12 mouse cellular contexts compared by ENCODE assay signal in genomic region chr6:48569065-48569807, GRCm38 (mm10). TPM values are rescaled to one million over a fixed set of nuclear protein-coding genes. Genes with fewer than 3 reads are reported as not detected.
DNase-seq lines count a peak whose midpoint lies in the region; ATAC-seq and TF ChIP-seq lines count a peak whose summit lies in the region.
"Had no signal": no experiment of that assay in that cellular context is flagged by ENCODE, and none has a peak within 500 bp of the region (broad histone marks: within the 10 kb centered on the region; RNA-seq: fewer than 3 reads in every experiment).

No protein-coding gene starts in this region.

- peak overlapping the region; percentile 65 for H3K27ac ChIP-seq in cerebellum, adult 2 months (ENCODE audit: insufficient read depth, low read length)
- peak overlapping the region; percentile 84 for H3K27ac ChIP-seq in heart, embryonic 16.5 days (ENCODE audit: low read length)
- peak overlapping the region; percentile 44 for H3K27ac ChIP-seq in intestine, embryonic 15.5 days
- H3K27ac ChIP-seq in embryonic facial prominence, embryonic 10.5 days (replicated peaks): no peak overlapping the region
- H3K27ac ChIP-seq: hindbrain, embryonic 13.5 days; limb, embryonic 13.5 days; lung, embryonic 15.5 days had no signal

- peak overlapping the region; percentile 64 for H3K9ac ChIP-seq in heart, embryonic 16.5 days (ENCODE audit: low read length)
- no peak overlapping the region for H3K9ac ChIP-seq in intestine, embryonic 15.5 days
- H3K9ac ChIP-seq: limb, embryonic 13.5 days; lung, embryonic 15.5 days had no signal

- H3K4me1 ChIP-seq in cerebellum, adult 2 months (ENCODE audit: control insufficient read depth, insufficient read depth, low read length): peaks cover 26% of the 10 kb centered on the region
- peaks cover 44% of the 10 kb centered on the region for H3K4me1 ChIP-seq in heart, embryonic 16.5 days (ENCODE audit: control insufficient read depth, insufficient read depth, low read length)
- peaks cover 29% of the 10 kb centered on the region for H3K4me1 ChIP-seq in intestine, embryonic 15.5 days (replicated peaks)
- H3K4me1 ChIP-seq in embryonic facial prominence, embryonic 10.5 days: peaks cover 21% of the 10 kb centered on the region

- H3K9me3 ChIP-seq in heart, embryonic 16.5 days (replicated peaks; ENCODE audit: control insufficient read depth, low read length): no peaks in the 10 kb centered on the region
- no peaks in the 10 kb centered on the region for H3K9me3 ChIP-seq in intestine, embryonic 15.5 days
- H3K9me3 ChIP-seq in embryonic facial prominence, embryonic 10.5 days: no peaks in the 10 kb centered on the region
- H3K9me3 ChIP-seq: G1E; hindbrain, embryonic 13.5 days; lung, embryonic 15.5 days had no signal

- no peak for TF ChIP-seq CTCF in cerebellum, adult 2 months (IDR thresholded peaks at IDR 0.05; ENCODE audit: borderline replicate concordance, insufficient read depth, low read depth, low read length)

- peak overlapping the region; percentile 59 for H3K4me2 ChIP-seq in heart, embryonic 16.5 days (ENCODE audit: low read depth, low read length)
- peak overlapping the region; percentile 10; the same call in 1 of the 2 replicates for H3K4me2 ChIP-seq in intestine, embryonic 15.5 days (replicated peaks)
- H3K4me2 ChIP-seq: hindbrain, embryonic 13.5 days; limb, embryonic 13.5 days had no signal

- intact Hi-C loops in heart, postnatal 36 days (cut with DNase I): no loop called here

- H3K4me3 ChIP-seq in cerebellum, adult 2 months (replicated peaks; ENCODE audit: insufficient read depth, low read depth, low read length): no peak overlapping the region
- H3K4me3 ChIP-seq in heart, embryonic 16.5 days (ENCODE audit: low read length): peak overlapping the region; percentile 30; the same call in 1 of the 2 replicates
- no peak overlapping the region for H3K4me3 ChIP-seq in intestine, embryonic 15.5 days (replicated peaks)
- H3K4me3 ChIP-seq in embryonic facial prominence, embryonic 10.5 days: no peak overlapping the region
- H3K4me3 ChIP-seq: hindbrain, embryonic 13.5 days; limb, embryonic 13.5 days; lung, embryonic 15.5 days had no signal

- H3K27me3 ChIP-seq in cerebellum, adult 2 months (ENCODE audit: control insufficient read depth, insufficient read depth, low read length): no peaks in the 10 kb centered on the region
- H3K27me3 ChIP-seq in heart, embryonic 16.5 days (ENCODE audit: control insufficient read depth, insufficient read depth, low read length): no peaks in the 10 kb centered on the region
- H3K27me3 ChIP-seq in intestine, embryonic 15.5 days (replicated peaks): no peaks in the 10 kb centered on the region
- no peaks in the 10 kb centered on the region for H3K27me3 ChIP-seq in splenic B cell, adult 2 months (ENCODE audit: control insufficient read depth, insufficient read depth, low read length, poor library complexity, severe bottlenecking)
- no peaks in the 10 kb centered on the region for H3K27me3 ChIP-seq in embryonic facial prominence, embryonic 10.5 days (replicated peaks; ENCODE audit: low read depth, poor library complexity, severe bottlenecking)
- H3K27me3 ChIP-seq: hindbrain, embryonic 13.5 days; limb, embryonic 13.5 days; lung, embryonic 15.5 days had no signal

- WGBS in cerebellum, adult 2 months: 38% methylated on average over 8 of the region's 8 CpGs
- 34% methylated on average over 8 of the region's 8 CpGs for WGBS in heart, embryonic 16.5 days
- WGBS in intestine, embryonic 15.5 days: 64% methylated on average over 8 of the region's 8 CpGs
- WGBS in embryonic facial prominence, embryonic 10.5 days: 88% methylated on average over 8 of the region's 8 CpGs

- no peak for TF ChIP-seq POLR2A in cerebellum, adult 2 months (IDR thresholded peaks at IDR 0.05; ENCODE audit: borderline replicate concordance, insufficient read depth, low read length)

- H3K36me3 ChIP-seq in heart, embryonic 16.5 days (ENCODE audit: control insufficient read depth, insufficient read depth): no peaks in the 10 kb centered on the region
- 0 out of 2 replicates have a peak, but pooled peaks cover 4% of the 10 kb centered on the region for H3K36me3 ChIP-seq in intestine, embryonic 15.5 days
- peaks cover 4% of the 10 kb centered on the region; the same call in 1 of the 2 replicates for H3K36me3 ChIP-seq in splenic B cell, adult 2 months (ENCODE audit: control insufficient read depth, insufficient read depth, low read length, poor library complexity, severe bottlenecking)
- H3K36me3 ChIP-seq in embryonic facial prominence, embryonic 10.5 days (replicated peaks): peaks cover 49% of the 10 kb centered on the region
- H3K36me3 ChIP-seq: G1E; lung, embryonic 15.5 days had no signal

- ATAC-seq in cerebellum, adult (ENCODE audit: insufficient number of reproducible peaks, low FRiP score, low TSS enrichment): no peak
- ATAC-seq in heart, embryonic 16.5 days (replicated peaks; ENCODE audit: extremely low read depth, insufficient read depth, low FRiP score): 0 out of 2 replicates have a peak, but pooled peaks have one; percentile 2
- no peak for ATAC-seq in intestine, embryonic 15.5 days

- DNase-seq in cerebellum, adult 2 months: peak; percentile 29 to 34
- DNase-seq in heart, postnatal 36 days: no peak
- DNase-seq in splenic B cell, adult 2 months (ENCODE audit: low read depth, low spot score): peak; percentile 23
- DNase-seq in embryonic facial prominence, embryonic 10.5 days (ENCODE audit: low spot score): no peak
- no peak for DNase-seq in thymus, postnatal 0 days (ENCODE audit: low spot score)

RNA-seq across cellular contexts. Expression of gene Rarres2, which starts 3.4 kb away (rescaled TPM):
- polyA plus RNA-seq in cerebellum, adult 2 months (2012; rRNA removed): 13.7 and 21.6 TPM in 2 replicates
- 44.7 and 55.2 TPM in 2 replicates for polyA plus RNA-seq in heart, embryonic 16.5 days (2015; fragmentation: Nextera tagmentation; extraction: Ambion mirVana)
- total RNA-seq in heart, postnatal 36 days (2021): 100 to 1,000 TPM in 1 of 2 experiments, 10 to 100 TPM in 1; 70.4 to 101 TPM
- 87.2 and 87.9 TPM in 2 replicates for polyA plus RNA-seq in intestine, embryonic 15.5 days (2015; fragmentation: Nextera tagmentation; extraction: Ambion mirVana)
- polyA plus RNA-seq in embryonic facial prominence, embryonic 10.5 days (2016; fragmentation: Nextera tagmentation; extraction: Ambion mirVana): 2.5 and 3.0 TPM in 2 replicates
- 14.9 and 18.0 TPM in 2 replicates for polyA plus RNA-seq in thymus, postnatal 0 days (2015; fragmentation: Nextera tagmentation; extraction: Ambion mirVana)
- polyA plus RNA-seq: G1E had no signal

RNA-seq across cellular contexts. Expression of gene Lrrc61, which starts 14.6 kb away (rescaled TPM):
- polyA plus RNA-seq in cerebellum, adult 2 months (2012; rRNA removed): 30.0 and 33.1 TPM in 2 replicates
- 6.7 and 8.2 TPM in 2 replicates for polyA plus RNA-seq in heart, embryonic 16.5 days (2015; fragmentation: Nextera tagmentation; extraction: Ambion mirVana)
- total RNA-seq in heart, postnatal 36 days (2021): 10 to 100 TPM; 16.7 to 26.6 TPM
- polyA plus RNA-seq in intestine, embryonic 15.5 days (2015; fragmentation: Nextera tagmentation; extraction: Ambion mirVana): 8.1 and 9.5 TPM in 2 replicates
- polyA plus RNA-seq in embryonic facial prominence, embryonic 10.5 days (2016; fragmentation: Nextera tagmentation; extraction: Ambion mirVana): 17.7 and 18.9 TPM in 2 replicates
- 6.1 and 6.8 TPM in 2 replicates for polyA plus RNA-seq in thymus, postnatal 0 days (2015; fragmentation: Nextera tagmentation; extraction: Ambion mirVana)
- polyA plus RNA-seq: G1E had no signal

RNA-seq across cellular contexts. Expression of gene Gm45021, which starts 20.2 kb away (rescaled TPM):
- not detected in 2 replicates for polyA plus RNA-seq in cerebellum, adult 2 months (2012; rRNA removed)
- polyA plus RNA-seq in heart, embryonic 16.5 days (2015; fragmentation: Nextera tagmentation; extraction: Ambion mirVana): not detected in 2 replicates
- total RNA-seq in heart, postnatal 36 days (2021): not detected
- not detected in 2 replicates for polyA plus RNA-seq in intestine, embryonic 15.5 days (2015; fragmentation: Nextera tagmentation; extraction: Ambion mirVana)
- polyA plus RNA-seq in embryonic facial prominence, embryonic 10.5 days (2016; fragmentation: Nextera tagmentation; extraction: Ambion mirVana): not detected in 2 replicates
- 0.48 TPM in 1 of 2 replicates, not detected in the other for polyA plus RNA-seq in thymus, postnatal 0 days (2015; fragmentation: Nextera tagmentation; extraction: Ambion mirVana)
- total RNA-seq: G1E had no signal
- polyA plus RNA-seq: G1E; limb, embryonic 13.5 days; lung, embryonic 15.5 days had no signal

RNA-seq across cellular contexts. Expression of gene Repin1, which starts 24.4 kb away (rescaled TPM):
- 98.5 and 109 TPM in 2 replicates for polyA plus RNA-seq in cerebellum, adult 2 months (2012; rRNA removed)
- 28.6 and 29.8 TPM in 2 replicates for polyA plus RNA-seq in heart, embryonic 16.5 days (2015; fragmentation: Nextera tagmentation; extraction: Ambion mirVana)
- 10 to 100 TPM; 27.3 to 33.7 TPM for total RNA-seq in heart, postnatal 36 days (2021)
- 23.6 and 24.9 TPM in 2 replicates for polyA plus RNA-seq in intestine, embryonic 15.5 days (2015; fragmentation: Nextera tagmentation; extraction: Ambion mirVana)
- 50.7 and 56.2 TPM in 2 replicates for polyA plus RNA-seq in embryonic facial prominence, embryonic 10.5 days (2016; fragmentation: Nextera tagmentation; extraction: Ambion mirVana)
- polyA plus RNA-seq in thymus, postnatal 0 days (2015; fragmentation: Nextera tagmentation; extraction: Ambion mirVana): 15.5 and 15.6 TPM in 2 replicates
- polyA plus RNA-seq: G1E had no signal

RNA-seq across cellular contexts. Expression of gene Gm44965, which starts 24.5 kb away (rescaled TPM):
- polyA plus RNA-seq in cerebellum, adult 2 months (2012; rRNA removed): not detected in 2 replicates
- not detected in 2 replicates for polyA plus RNA-seq in heart, embryonic 16.5 days (2015; fragmentation: Nextera tagmentation; extraction: Ambion mirVana)
- total RNA-seq in heart, postnatal 36 days (2021): 1 to 10 TPM in 1 of 2 experiments, not detected in 1; 3.7 TPM
- polyA plus RNA-seq in intestine, embryonic 15.5 days (2015; fragmentation: Nextera tagmentation; extraction: Ambion mirVana): not detected in 2 replicates
- 0.91 TPM in 1 of 2 replicates, not detected in the other for polyA plus RNA-seq in embryonic facial prominence, embryonic 10.5 days (2016; fragmentation: Nextera tagmentation; extraction: Ambion mirVana)
- polyA plus RNA-seq in thymus, postnatal 0 days (2015; fragmentation: Nextera tagmentation; extraction: Ambion mirVana): not detected in 2 replicates
- total RNA-seq: G1E had no signal
- polyA plus RNA-seq: G1E; hindbrain, embryonic 13.5 days; limb, embryonic 13.5 days; lung, embryonic 15.5 days had no signal

Comparison
In these comparisons a context has a peak if more than half of its experiments do, and no peak if none do; other contexts are left out.
1. DNase-seq: peak in cerebellum, adult 2 months (2 of 2) and splenic B cell, adult 2 months (single experiment); none in heart, postnatal 36 days (0 of 2), embryonic facial prominence, embryonic 10.5 days (single experiment) and thymus, postnatal 0 days (single experiment).